Mouse (Mus musculus) R1 (cell line): ENCODE measurements around the gene 2310079G19Rik.

Experiments
- DNase-seq: peaks from one replicate; pipeline ENCODE4 v3.0.0-alpha.2; 2018; ENCODE audit warnings: low read depth, low spot score

2310079G19Rik gene

GRCm38 (mm10) chr16:88627566-88627965, at the start of gene 2310079G19Rik:
2310079G19Rik (minus strand) TSS chr16:88627666.
- DNase-seq: no peak

GRCm38 (mm10) chr16:88671571-88671970, 44.1 kb upstream of the 2310079G19Rik start, which contains the start of gene Krtap27-1:
Krtap27-1 (minus strand) TSS chr16:88671671.
- no peak for DNase-seq

- no peak for DNase-seq
These were observed 30.0 kb upstream of the 2310079G19Rik start for GRCm38 (mm10) chr16:88657426-88657825.

GRCm38 (mm10) chr16:88651952-88652351, 24.5 kb upstream of the 2310079G19Rik start:
- no peak for DNase-seq

- DNase-seq: no peak
These were observed 23.6 kb upstream of the 2310079G19Rik start for GRCm38 (mm10) chr16:88651082-88651481.

- DNase-seq: no peak
These were observed 19.9 kb upstream of the 2310079G19Rik start, which contains the start of gene Krtap26-1 for GRCm38 (mm10) chr16:88647358-88647846. Krtap26-1 (minus strand) TSS chr16:88647796.

- no peak for DNase-seq
These were observed 19.1 kb upstream of the 2310079G19Rik start for GRCm38 (mm10) chr16:88646366-88647111.

GRCm38 (mm10) chr16:88640053-88640452, 12.6 kb upstream of the 2310079G19Rik start:
- DNase-seq: no peak

GRCm38 (mm10) chr16:88635142-88635541, 7.7 kb upstream of the 2310079G19Rik start:
- no peak for DNase-seq

- DNase-seq: peak; percentile 13
These were observed 4.0 kb upstream of the 2310079G19Rik start for GRCm38 (mm10) chr16:88631474-88631873.

GRCm38 (mm10) chr16:88612712-88613111, 14.8 kb downstream of the 2310079G19Rik start:
- DNase-seq: no peak

GRCm38 (mm10) chr16:88611922-88612321, 15.5 kb downstream of the 2310079G19Rik start, which contains the start of gene Krtap24-1:
Krtap24-1 (minus strand) TSS chr16:88612279.
- peak; percentile 7 for DNase-seq

- no peak for DNase-seq
These were observed 22.9 kb downstream of the 2310079G19Rik start for GRCm38 (mm10) chr16:88604570-88604969.

GRCm38 (mm10) chr16:88602464-88602863, 25.0 kb downstream of the 2310079G19Rik start:
- DNase-seq: no peak

GRCm38 (mm10) chr16:88600303-88600702, 27.2 kb downstream of the 2310079G19Rik start:
- DNase-seq: no peak

- no peak for DNase-seq
These were observed 27.8 kb downstream of the 2310079G19Rik start for GRCm38 (mm10) chr16:88599504-88600237.

GRCm38 (mm10) chr16:88592758-88593157, 34.7 kb downstream of the 2310079G19Rik start:
- DNase-seq: peak; percentile 25

- DNase-seq: no peak
These were observed 44.1 kb downstream of the 2310079G19Rik start for GRCm38 (mm10) chr16:88583338-88583737.
